Mouse (Mus musculus) brain, embryonic 14.5 days (tissue): ENCODE measurements around the gene 4930404N11Rik.

ENCODE experiments used
- CTCF ChIP-seq: fragments of 200-500 bp; IDR thresholded peaks from 2 replicates; pipeline ENCODE4 v1.5.1; 2012; ENCODE audit warnings: inconsistent platforms, mild to moderate bottlenecking, moderate library complexity, borderline replicate concordance; ENCODE audit not compliant: insufficient read depth, insufficient read length; ENCODE audit errors: extremely low read depth
- POLR2A ChIP-seq: fragments of 200-500 bp; IDR thresholded peaks from 2 replicates; pipeline ENCODE4 v1.6.1; 2012; ENCODE audit warnings: mild to moderate bottlenecking, inconsistent platforms, borderline replicate concordance; ENCODE audit not compliant: poor library complexity, insufficient read depth, insufficient read length, severe bottlenecking; ENCODE audit errors: extremely low read depth

DNA sequence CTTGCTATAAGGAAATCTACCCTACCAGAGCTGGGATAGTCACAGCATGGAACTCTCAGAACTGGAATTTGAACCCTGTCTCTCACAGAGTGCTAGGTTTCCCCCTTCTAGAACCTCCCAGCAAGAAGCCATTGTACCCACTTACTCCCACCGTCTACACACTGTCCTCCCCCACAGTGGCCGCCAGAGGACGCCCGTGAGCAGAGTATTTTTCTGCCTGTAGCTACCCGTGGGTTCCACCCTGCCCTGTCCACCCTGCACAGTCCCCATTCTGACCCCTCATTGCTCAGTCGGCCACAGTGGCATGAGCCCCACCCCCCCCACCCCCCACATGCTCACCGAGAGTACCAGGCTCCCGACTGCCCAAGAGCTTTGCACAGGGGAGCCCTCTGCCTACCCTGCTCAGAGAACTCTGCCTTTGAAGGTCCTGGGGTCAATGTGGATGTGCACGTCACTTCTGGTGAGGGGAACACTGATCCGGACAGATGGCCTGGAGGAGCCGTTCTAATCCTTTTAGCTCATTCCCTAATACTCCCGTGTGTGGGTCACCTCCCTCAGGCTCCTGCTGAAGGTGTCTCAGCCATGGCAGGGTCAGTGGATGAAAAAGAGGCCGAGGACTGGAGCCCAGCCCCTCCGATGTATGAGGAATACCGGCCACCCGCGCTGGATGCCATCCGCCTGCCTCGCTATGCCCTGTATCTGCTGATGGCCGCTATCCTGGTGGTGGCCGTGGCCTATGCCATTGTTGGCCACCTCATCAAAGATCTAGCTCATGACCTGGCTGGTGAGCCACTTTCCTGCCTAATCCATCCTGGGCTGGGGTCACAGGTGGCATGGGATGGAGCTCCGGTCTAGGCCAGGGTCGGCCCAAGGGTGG, 24.4 kb upstream of the 4930404N11Rik start:
- TF ChIP-seq CTCF (peak; percentile 96), POLR2A (no peak)
